Mouse (Mus musculus): ENCODE measurements at regions not wholly inside any gene's neighbourhood (a gene's known extent, or its start where the extent isn't known, plus 50 kb on each side); places are given as distances from the start of the nearest gene placed in this dataset.

- TF ChIP-seq EP300 (optimal IDR thresholded peaks at IDR 0.05) (no peak), CTCF (IDR thresholded peaks at IDR 0.05; ENCODE audit: low read depth) (peak; percentile 85)
Measured at GRCm38 (mm10) chr3:52196047-52196935, 71.8 kb upstream of the Foxo1 start.
